Mouse (Mus musculus): Measurements from ENCODE around the gene Me3. TPM values are rescaled to one million over a fixed set of nuclear protein-coding genes. Genes with fewer than 3 reads are reported as not detected.

The Me3 gene
- polyA plus RNA-seq, 1 experiment: not detected

DNA sequence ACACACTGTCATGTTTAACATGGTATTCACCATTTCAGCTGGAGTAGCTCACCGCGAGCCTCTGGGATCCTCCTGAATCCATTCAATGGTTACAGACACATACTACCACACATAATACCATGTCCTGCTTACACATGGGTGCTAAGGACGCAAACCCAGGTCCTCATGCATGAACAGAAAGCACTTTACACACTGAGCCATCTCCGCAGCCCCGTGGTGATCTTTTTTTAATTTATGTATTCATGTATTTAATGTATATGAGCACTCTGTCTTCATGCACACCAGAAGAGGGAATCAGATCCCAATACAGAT, 210.2 kb downstream of the Me3 start:
- WGBS: 88% methylated on average over 5 of the region's 5 CpGs

GRCm38 (mm10) chr7:89843121-89843520, 210.9 kb downstream of the Me3 start:
- 72% methylated on average over 6 of the region's 6 CpGs for WGBS
- H3K4me3 ChIP-seq (ENCODE audit: insufficient read depth, low read depth, low read length): no peak overlapping the region
- TF ChIP-seq CTCF (IDR thresholded peaks at IDR 0.05; ENCODE audit: insufficient read depth, low read depth, low read length) (no peak), POLR2A (IDR thresholded peaks at IDR 0.05; ENCODE audit: insufficient read depth, low read depth, low read length) (no peak)
- H3K4me1 ChIP-seq (ENCODE audit: control insufficient read depth, insufficient read depth, low read length): peaks cover 2% of the 10 kb centered on the region; the same call in 1 of the 2 replicates
- H3K27ac ChIP-seq (ENCODE audit: insufficient read depth, low read depth, low read length): no peak overlapping the region

More for the DNA sequence above, 210.2 kb downstream of the Me3 start:
- Histone ChIP-seq H3K27ac (ENCODE audit: insufficient read depth, low read depth, low read length) (no peak overlapping the region), H3K4me3 (ENCODE audit: insufficient read depth, low read depth, low read length) (no peak overlapping the region), H3K4me1 (ENCODE audit: control insufficient read depth, insufficient read depth, low read length) (peaks cover 6% of the 10 kb centered on the region)
- TF ChIP-seq POLR2A (IDR thresholded peaks at IDR 0.05; ENCODE audit: insufficient read depth, low read depth, low read length): no peak
- no peak for TF ChIP-seq CTCF (IDR thresholded peaks at IDR 0.05; ENCODE audit: insufficient read depth, low read depth, low read length)

DNA sequence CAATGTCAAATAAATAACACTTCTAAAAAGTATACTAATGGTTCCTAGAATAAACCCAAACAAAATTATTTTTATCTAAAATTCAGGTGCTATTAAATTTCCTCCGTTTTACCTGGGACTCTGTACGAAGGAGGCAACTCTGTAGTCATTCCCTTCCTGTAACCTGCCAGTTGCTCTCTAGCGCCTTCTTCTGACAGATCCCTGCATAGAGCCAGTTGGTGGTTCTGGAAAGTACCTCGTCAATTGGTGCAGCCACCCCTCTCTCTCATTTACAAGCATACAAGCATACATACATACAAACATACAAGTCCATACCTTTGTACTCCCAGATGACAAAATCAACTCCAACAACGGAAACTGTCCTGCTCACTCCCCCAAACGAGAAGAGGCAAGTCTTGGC, 211.3 kb downstream of the Me3 start:
- Histone ChIP-seq H3K27ac (ENCODE audit: insufficient read depth, low read depth, low read length) (no peak overlapping the region), H3K4me1 (ENCODE audit: control insufficient read depth, insufficient read depth, low read length) (peaks cover 2% of the 10 kb centered on the region; the same call in 1 of the 2 replicates), H3K4me3 (ENCODE audit: insufficient read depth, low read depth, low read length) (no peak overlapping the region)
- WGBS: 41% methylated on average over 6 of the region's 6 CpGs
- TF ChIP-seq CTCF (IDR thresholded peaks at IDR 0.05; ENCODE audit: insufficient read depth, low read depth, low read length) (no peak), POLR2A (IDR thresholded peaks at IDR 0.05; ENCODE audit: insufficient read depth, low read depth, low read length) (no peak)

DNA sequence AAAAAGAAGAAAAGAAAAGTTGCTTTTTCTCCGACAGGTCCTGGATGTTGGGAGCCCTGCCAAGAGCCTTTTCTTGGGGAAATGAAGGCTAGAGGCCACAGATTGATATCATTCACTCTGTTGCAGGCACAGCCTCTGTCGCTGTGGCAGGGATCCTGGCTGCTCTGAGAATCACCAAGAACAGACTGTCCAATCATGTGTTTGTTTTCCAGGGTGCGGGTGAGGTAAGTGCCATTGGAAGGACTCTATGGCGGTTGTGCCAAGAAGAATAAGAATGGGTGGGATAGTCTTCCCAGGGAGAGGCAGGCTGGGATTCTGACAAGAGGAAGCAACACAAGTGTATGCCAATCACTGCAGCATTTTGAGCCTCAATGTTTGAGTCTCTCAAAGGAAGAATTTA, 213.5 kb downstream of the Me3 start:
- 67% methylated on average over 4 of the region's 4 CpGs for WGBS
- no peak overlapping the region for H3K27ac ChIP-seq (ENCODE audit: insufficient read depth, low read depth, low read length)
- H3K4me3 ChIP-seq (ENCODE audit: insufficient read depth, low read depth, low read length): no peak overlapping the region
- no peak for TF ChIP-seq POLR2A (IDR thresholded peaks at IDR 0.05; ENCODE audit: insufficient read depth, low read depth, low read length)
- peaks cover 2% of the 10 kb centered on the region; the same call in 1 of the 2 replicates for H3K4me1 ChIP-seq (ENCODE audit: control insufficient read depth, insufficient read depth, low read length)

DNA sequence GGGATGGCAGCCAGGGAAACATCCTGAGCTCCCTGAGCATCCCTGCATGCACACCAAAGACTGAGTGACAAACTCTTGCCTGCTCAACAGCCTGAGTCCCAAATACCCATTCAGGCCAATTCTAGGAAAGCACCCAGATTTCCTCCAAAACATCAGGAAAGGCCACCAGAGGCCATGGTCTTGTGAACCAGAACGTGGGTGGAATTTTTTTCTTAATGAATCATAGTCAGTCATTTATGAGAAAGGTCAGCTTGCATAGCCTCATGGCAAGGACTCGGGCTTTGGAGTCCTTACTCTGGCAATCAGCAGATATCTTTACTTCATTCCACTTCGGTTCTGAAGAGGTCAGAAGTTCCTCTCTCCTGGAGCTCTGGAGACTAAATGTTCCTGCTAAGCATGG, 218.3 kb downstream of the Me3 start:
- WGBS: 79% methylated on average over 3 of the region's 3 CpGs
- Histone ChIP-seq H3K4me3 (ENCODE audit: insufficient read depth, low read depth, low read length) (no peak overlapping the region), H3K4me1 (ENCODE audit: control insufficient read depth, insufficient read depth, low read length) (no peaks in the 10 kb centered on the region), H3K27ac (ENCODE audit: insufficient read depth, low read depth, low read length) (no peak overlapping the region)
- TF ChIP-seq POLR2A (IDR thresholded peaks at IDR 0.05; ENCODE audit: insufficient read depth, low read depth, low read length) (no peak), CTCF (IDR thresholded peaks at IDR 0.05; ENCODE audit: insufficient read depth, low read depth, low read length) (no peak)

- TF ChIP-seq CTCF (IDR thresholded peaks at IDR 0.05; ENCODE audit: insufficient read depth, low read depth, low read length) (no peak), POLR2A (IDR thresholded peaks at IDR 0.05; ENCODE audit: insufficient read depth, low read depth, low read length) (no peak)
- WGBS: 82% methylated on average over 10 of the region's 10 CpGs
- no peak overlapping the region for H3K4me3 ChIP-seq (ENCODE audit: insufficient read depth, low read depth, low read length)
- no peak overlapping the region for H3K27ac ChIP-seq (ENCODE audit: insufficient read depth, low read depth, low read length)
- H3K4me1 ChIP-seq (ENCODE audit: control insufficient read depth, insufficient read depth, low read length): 0 out of 2 replicates have a peak, but pooled peaks cover 3% of the 10 kb centered on the region
Observed at GRCm38 (mm10) chr7:89852158-89853095, 220.2 kb downstream of the Me3 start.

DNA sequence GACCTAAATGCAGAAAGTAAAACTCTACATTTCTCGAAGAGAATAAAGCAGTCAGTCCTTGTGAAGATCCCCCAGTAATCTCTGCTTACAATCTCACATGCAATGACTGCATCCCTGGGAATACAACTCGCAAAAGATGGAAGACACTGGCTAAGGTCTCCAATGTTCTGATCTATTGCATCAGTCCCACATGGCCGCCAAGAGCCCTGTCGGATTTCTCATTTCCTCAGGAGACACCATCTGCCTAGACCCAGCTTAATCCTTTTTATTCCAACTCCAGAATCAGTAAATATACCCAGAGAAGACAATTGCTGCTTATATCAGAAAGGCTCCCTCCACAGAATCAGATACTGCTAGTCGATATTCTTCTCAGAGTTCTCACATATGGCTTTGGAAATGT, 220.9 kb downstream of the Me3 start:
- WGBS: 87% methylated on average over 5 of the region's 5 CpGs

DNA sequence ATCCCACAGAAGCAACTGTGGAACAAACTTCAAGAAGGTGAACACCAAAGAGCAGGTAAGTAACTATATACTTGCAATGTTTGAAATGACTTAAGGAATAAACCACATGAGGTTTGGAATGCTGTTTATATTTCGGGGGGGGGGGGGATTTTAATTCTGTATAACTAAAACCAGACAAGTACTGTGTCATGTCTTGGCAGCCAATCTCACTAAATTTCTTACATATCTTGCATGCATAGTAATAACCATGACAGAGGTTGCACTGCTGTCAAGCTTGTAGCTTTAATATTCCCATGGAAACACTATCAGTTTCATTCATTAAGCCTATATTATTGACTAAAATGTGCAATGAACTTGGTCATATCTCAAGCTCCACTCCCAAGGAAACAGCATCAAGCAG, 223.0 kb downstream of the Me3 start:
- 100% methylated on average over 1 of the region's 1 CpGs for WGBS
- H3K4me1 ChIP-seq (ENCODE audit: control insufficient read depth, insufficient read depth, low read length): 0 out of 2 replicates have a peak, but pooled peaks cover 3% of the 10 kb centered on the region
- no peak for TF ChIP-seq CTCF (IDR thresholded peaks at IDR 0.05; ENCODE audit: insufficient read depth, low read depth, low read length)
- TF ChIP-seq POLR2A (IDR thresholded peaks at IDR 0.05; ENCODE audit: insufficient read depth, low read depth, low read length): no peak
- no peak overlapping the region for H3K27ac ChIP-seq (ENCODE audit: insufficient read depth, low read depth, low read length)
- H3K4me3 ChIP-seq (ENCODE audit: insufficient read depth, low read depth, low read length): no peak overlapping the region

More for the DNA sequence above, 220.9 kb downstream of the Me3 start:
- Histone ChIP-seq H3K27ac (ENCODE audit: insufficient read depth, low read depth, low read length) (no peak overlapping the region), H3K4me3 (ENCODE audit: insufficient read depth, low read depth, low read length) (no peak overlapping the region), H3K4me1 (ENCODE audit: control insufficient read depth, insufficient read depth, low read length) (0 out of 2 replicates have a peak, but pooled peaks cover 3% of the 10 kb centered on the region)
- TF ChIP-seq POLR2A (IDR thresholded peaks at IDR 0.05; ENCODE audit: insufficient read depth, low read depth, low read length) (no peak), CTCF (IDR thresholded peaks at IDR 0.05; ENCODE audit: insufficient read depth, low read depth, low read length) (no peak)

- 62% methylated on average over 17 of the region's 17 CpGs for WGBS
- Histone ChIP-seq H3K4me1 (ENCODE audit: control insufficient read depth, insufficient read depth, low read length) (0 out of 2 replicates have a peak, but pooled peaks cover 3% of the 10 kb centered on the region), H3K4me3 (ENCODE audit: insufficient read depth, low read depth, low read length) (no peak overlapping the region), H3K27ac (ENCODE audit: insufficient read depth, low read depth, low read length) (no peak overlapping the region)
- TF ChIP-seq CTCF (IDR thresholded peaks at IDR 0.05; ENCODE audit: insufficient read depth, low read depth, low read length) (no peak), POLR2A (IDR thresholded peaks at IDR 0.05; ENCODE audit: insufficient read depth, low read depth, low read length) (no peak)
Observed at GRCm38 (mm10) chr7:89856440-89857217, 224.4 kb downstream of the Me3 start.
